Mouse (Mus musculus): ENCODE measurements around the gene Bcl6.

DNA sequence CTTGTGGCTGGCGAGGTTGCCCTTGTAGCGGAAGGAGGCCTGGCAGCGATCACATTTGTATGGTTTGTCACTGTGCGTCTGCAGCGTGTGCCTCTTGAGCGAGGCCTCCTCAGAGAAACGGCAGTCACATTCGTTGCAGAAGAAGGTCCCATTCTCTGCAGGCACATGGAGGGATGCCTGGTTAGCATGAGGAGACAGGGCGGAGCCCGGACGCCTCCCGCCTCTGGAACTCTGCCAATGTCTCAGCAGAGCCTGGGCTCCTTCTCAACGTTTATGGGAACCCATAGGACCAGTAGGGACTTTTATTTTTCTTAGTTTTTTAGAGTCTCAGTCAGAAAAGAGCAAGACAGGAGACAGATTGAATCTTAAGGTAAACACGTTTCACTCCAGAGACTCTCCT lies 18.7 kb downstream of the Bcl6 start:
- TF ChIP-seq MAX (IDR thresholded peaks at IDR 0.05; ENCODE audit: low read length) (no peak), ZMIZ1 (IDR thresholded peaks at IDR 0.05; ENCODE audit: low read depth, low read length) (no peak), POLR2A (IDR thresholded peaks at IDR 0.05; ENCODE audit: low read depth, low read length) (no peak), CHD2 (IDR thresholded peaks at IDR 0.05; ENCODE audit: low read length) (no peak), CTCF (conservative IDR thresholded peaks at IDR 0.05 in 1 of 2, IDR thresholded peaks at IDR 0.05 in 1 of 2; ENCODE audit: low read depth in 2 of 2, low read length in 2 of 2) (no peak), NELFE (IDR thresholded peaks at IDR 0.05; ENCODE audit: low read depth, low read length) (no peak), GABPA (IDR thresholded peaks at IDR 0.05; ENCODE audit: insufficient replicate concordance, low read depth, low read length) (no peak), UBTF (IDR thresholded peaks at IDR 0.05; ENCODE audit: low read depth, low read length) (no peak), RCOR1 (conservative IDR thresholded peaks at IDR 0.05; ENCODE audit: low read depth, low read length) (no peak)
